Mouse (Mus musculus) MEL (cell line): ENCODE results near the gene Ibsp. TPM values are rescaled to one million over a fixed set of nuclear protein-coding genes. Genes with fewer than 3 reads are reported as not detected.

Experiments used
- DNase-seq: peaks from one replicate; pipeline ENCODE4 v3.0.0; 2011; ENCODE audit warnings: low read depth, low spot score
- H3K27ac ChIP-seq: 2 replicates; pipeline ENCODE4 v1.5.1; 2012; ENCODE audit warnings: low read depth, mild to moderate bottlenecking, control low read depth, low read length, moderate library complexity; ENCODE audit not compliant: control insufficient read depth
- H3K27me3 ChIP-seq, 2 experiments: fragments of 150-350 bp in 1 of 2; sonication (generic) in 1 of 2; 2 replicates each; pipeline ENCODE4 v1.6.1; 2012; ENCODE audit warnings: low read length in 2 of 2, mild to moderate bottlenecking in 2 of 2, improper control_type of control experiment in 1 of 2, moderate library complexity in 1 of 2; ENCODE audit not compliant: insufficient read depth in 2 of 2, control insufficient read depth in 1 of 2
- H3K36me3 ChIP-seq, 2 experiments: 2 replicates each; pipeline ENCODE4 v1.6.1; 2012 to 2014; ENCODE audit warnings: low read length in 2 of 2, improper control_type of control experiment in 1 of 2, inconsistent platforms in 1 of 2, mild to moderate bottlenecking in 1 of 2; ENCODE audit not compliant: insufficient read depth in 2 of 2, control insufficient read depth in 1 of 2
- H3K4me1 ChIP-seq, 2 experiments: fragments of 150-350 bp in 1 of 2; sonication (generic) in 1 of 2; 2 replicates each; pipeline ENCODE4 v1.6.1; 2012; ENCODE audit warnings: low read length in 2 of 2, improper control_type of control experiment in 1 of 2, mild to moderate bottlenecking in 1 of 2; ENCODE audit not compliant: insufficient read depth in 2 of 2, control insufficient read depth in 1 of 2
- H3K4me3 ChIP-seq, 2 experiments: fragments of 150-350 bp in 1 of 2; sonication (generic) in 1 of 2; 2 replicates each; pipeline ENCODE4 v1.5.1; 2012; ENCODE audit warnings: low read depth in 2 of 2, low read length in 2 of 2, mild to moderate bottlenecking in 2 of 2, moderate library complexity in 2 of 2, control low read depth in 1 of 2, improper control_type of control experiment in 1 of 2; ENCODE audit not compliant: control insufficient read depth in 1 of 2, insufficient read depth in 1 of 2
- H3K79me2 ChIP-seq: 2 replicates; pipeline ENCODE4 v1.6.1; 2012; ENCODE audit warnings: mild to moderate bottlenecking, low read length, moderate library complexity; ENCODE audit not compliant: control insufficient read depth, poor library complexity, insufficient read depth
- H3K9ac ChIP-seq: 2 replicates; pipeline ENCODE4 v1.6.1; 2012; ENCODE audit warnings: low read depth, mild to moderate bottlenecking, control low read depth, low read length, moderate library complexity; ENCODE audit not compliant: control insufficient read depth, poor library complexity, severe bottlenecking
- H3K9me3 ChIP-seq: fragments of 150-350 bp; sonication (generic); replicated peaks from 2 replicates; pipeline ENCODE4 v1.6.1; 2012; ENCODE audit warnings: mild to moderate bottlenecking, low read length, improper control_type of control experiment, moderate library complexity; ENCODE audit not compliant: insufficient read depth
- CTCF ChIP-seq, 3 experiments: IDR thresholded peaks in 2 of 3; conservative IDR thresholded peaks in 1 of 3; 2 replicates each; pipeline ENCODE4 v1.5.1; 2011 to 2012; ENCODE audit warnings: low read length in 3 of 3, low read depth in 2 of 3, mild to moderate bottlenecking in 2 of 3, improper control_type of control experiment in 1 of 3, inconsistent platforms in 1 of 3, mixed read lengths in 1 of 3, moderate library complexity in 1 of 3; ENCODE audit not compliant: control insufficient read depth in 1 of 3, insufficient read depth in 1 of 3, poor library complexity in 1 of 3, severe bottlenecking in 1 of 3
- GATA1 ChIP-seq: IDR thresholded peaks from 2 replicates; pipeline ENCODE4 v1.6.1; 2011; ENCODE audit warnings: low read depth, low read length, improper control_type of control experiment
- HCFC1 ChIP-seq: IDR thresholded peaks from 2 replicates; pipeline ENCODE4 v1.6.1; 2012; ENCODE audit warnings: low read depth, mild to moderate bottlenecking, inconsistent platforms, low read length, improper control_type of control experiment, moderate library complexity
- KAT2A ChIP-seq: conservative IDR thresholded peaks from 2 replicates; pipeline ENCODE4 v1.6.1; 2012; ENCODE audit warnings: low read depth, low read length, improper control_type of control experiment, inconsistent platforms
- MEF2A ChIP-seq: IDR thresholded peaks from 2 replicates; pipeline ENCODE4 v1.6.1; 2014; ENCODE audit warnings: low read depth, mild to moderate bottlenecking, inconsistent platforms, low read length, improper control_type of control experiment; ENCODE audit not compliant: poor library complexity, insufficient replicate concordance, severe bottlenecking; ENCODE audit errors: extremely low read depth
- MYB ChIP-seq: IDR thresholded peaks from 2 replicates; pipeline ENCODE4 v1.6.1; 2011; ENCODE audit warnings: mild to moderate bottlenecking, low read depth, low read length, improper control_type of control experiment
- MYC ChIP-seq: IDR thresholded peaks from 2 replicates; pipeline ENCODE4 v1.6.1; 2011; ENCODE audit warnings: low read depth, mild to moderate bottlenecking, low read length, improper control_type of control experiment, moderate library complexity
- NRF1 ChIP-seq: IDR thresholded peaks from 2 replicates; pipeline ENCODE4 v1.6.1; 2014; ENCODE audit warnings: low read depth, mild to moderate bottlenecking, inconsistent platforms, low read length, improper control_type of control experiment, moderate library complexity; ENCODE audit not compliant: poor library complexity, insufficient read depth, severe bottlenecking
- POLR2AphosphoS2 ChIP-seq: IDR thresholded peaks from 2 replicates; pipeline ENCODE4 v1.6.1; 2011; ENCODE audit warnings: low read length, improper control_type of control experiment
- POLR2AphosphoS5 ChIP-seq: IDR thresholded peaks from 2 replicates; pipeline ENCODE4 v1.6.1; 2012; ENCODE audit warnings: low read depth, borderline replicate concordance, mild to moderate bottlenecking, inconsistent platforms, low read length, moderate library complexity, mixed read lengths
- RAD21 ChIP-seq: IDR thresholded peaks from 2 replicates; pipeline ENCODE4 v1.6.1; 2011; ENCODE audit warnings: mild to moderate bottlenecking, low read depth, low read length, improper control_type of control experiment
- SIN3A ChIP-seq: IDR thresholded peaks from 2 replicates; pipeline ENCODE4 v1.6.1; 2012; ENCODE audit warnings: low read length, improper control_type of control experiment, inconsistent platforms
- SMC3 ChIP-seq: IDR thresholded peaks from 2 replicates; pipeline ENCODE4 v1.6.1; 2011; ENCODE audit warnings: low read depth, low read length, improper control_type of control experiment
- TAL1 ChIP-seq: IDR thresholded peaks from 2 replicates; pipeline ENCODE4 v1.6.1; 2012; ENCODE audit warnings: mild to moderate bottlenecking, inconsistent platforms, low read length, moderate library complexity, mixed read lengths
- TBP ChIP-seq: IDR thresholded peaks from 2 replicates; pipeline ENCODE4 v1.8.0; 2011; ENCODE audit warnings: low read depth, low read length, improper control_type of control experiment
- TCF12 ChIP-seq: IDR thresholded peaks from 2 replicates; pipeline ENCODE4 v1.6.1; 2014; ENCODE audit warnings: low read depth, mild to moderate bottlenecking, inconsistent platforms, low read length, improper control_type of control experiment, moderate library complexity
- UBTF ChIP-seq: IDR thresholded peaks from 2 replicates; pipeline ENCODE4 v1.6.1; 2012; ENCODE audit warnings: low read depth, mild to moderate bottlenecking, inconsistent platforms, low read length, improper control_type of control experiment, moderate library complexity, borderline replicate concordance; ENCODE audit not compliant: insufficient read depth
- USF1 ChIP-seq: IDR thresholded peaks from 2 replicates; pipeline ENCODE4 v1.6.1; 2014; ENCODE audit warnings: low read depth, mild to moderate bottlenecking, inconsistent platforms, low read length, improper control_type of control experiment, moderate library complexity
- USF2 ChIP-seq, 2 experiments: IDR thresholded peaks; 2 replicates each; pipeline ENCODE4 v1.6.1; 2011 to 2012; ENCODE audit warnings: improper control_type of control experiment in 2 of 2, low read length in 2 of 2, borderline replicate concordance in 1 of 2, inconsistent platforms in 1 of 2, low read depth in 1 of 2, mild to moderate bottlenecking in 1 of 2; ENCODE audit not compliant: insufficient read depth in 1 of 2
- ZC3H11A ChIP-seq: IDR thresholded peaks from 2 replicates; pipeline ENCODE4 v1.6.1; 2012; ENCODE audit warnings: low read depth, mild to moderate bottlenecking, inconsistent platforms, low read length, improper control_type of control experiment
- ZNF384 ChIP-seq: IDR thresholded peaks from 2 replicates; pipeline ENCODE4 v1.6.1; 2012; ENCODE audit warnings: low read depth, mild to moderate bottlenecking, inconsistent platforms, low read length, improper control_type of control experiment
- polyA plus RNA-seq, 2 experiments: library from polyadenylated mRNA; stranded (reverse) in 1 of 2; unstranded in 1 of 2; fragments of >175 nt in 1 of 2; fragments of >200 nt in 1 of 2; gene quantifications; 2 replicates each; pipeline versions ENCODE4 v1.2.1 to v1.2.4; 2012; ENCODE audit warnings: low replicate concordance in 2 of 2, low read depth in 1 of 2; ENCODE audit not compliant: insufficient read length in 2 of 2, insufficient read depth in 1 of 2, missing spikeins in 1 of 2
- total RNA-seq: library from RNA; depleted of rRNA; stranded (reverse); fragments of 300-350 nt; gene quantifications from 2 replicates; pipeline ENCODE4 v1.2.3, GENCODE M21; 2012

Ibsp gene
- total and polyA plus RNA-seq, 3 experiments = not detected

- H3K79me2 ChIP-seq = no peaks in the 10 kb centered on the region
- H3K9me3 ChIP-seq = no peaks in the 10 kb centered on the region
- peak; percentile 70 for DNase-seq
These were observed 34.3 kb downstream of the Ibsp start for GRCm38 (mm10) chr5:104333231-104333640.

GRCm38 (mm10) chr5:104333643-104334042 is 34.7 kb downstream of the Ibsp start:
- Histone ChIP-seq H3K4me3 (no peak overlapping the region), H3K36me3 (no peaks in the 10 kb centered on the region), H3K27me3 (no peaks in the 10 kb centered on the region), H3K27ac (no peak overlapping the region), H3K79me2 (no peaks in the 10 kb centered on the region), H3K4me1 (no peaks in the 10 kb centered on the region), H3K9ac (no peak overlapping the region), H3K9me3 (no peaks in the 10 kb centered on the region)
- no peak for DNase-seq
- TF ChIP-seq POLR2AphosphoS5 (no peak), NRF1 (no peak), MEF2A (no peak), TBP (no peak), UBTF (no peak), ZNF384 (no peak), MYB (no peak), USF2 (IDR thresholded peaks at IDR 0.05; ENCODE audit: borderline replicate concordance in 1 of 2, insufficient read depth in 1 of 2, low read depth in 1 of 2, low read length in 2 of 2) (no peak)

More at GRCm38 (mm10) chr5:104333231-104333640, 34.3 kb downstream of the Ibsp start:
- no peak overlapping the region for H3K4me3 ChIP-seq
- H3K36me3 ChIP-seq = no peaks in the 10 kb centered on the region
- H3K27ac ChIP-seq = no peak overlapping the region
- TF ChIP-seq SIN3A = no peak
- no peak for TF ChIP-seq USF1
- no peak for TF ChIP-seq GATA1
- TF ChIP-seq HCFC1 = no peak
- peak; percentile 60 for TF ChIP-seq ZC3H11A
- TF ChIP-seq CTCF (IDR thresholded peaks at IDR 0.05 in 2 of 3, conservative IDR thresholded peaks at IDR 0.05 in 1 of 3; ENCODE audit: control insufficient read depth in 1 of 3, insufficient read depth in 1 of 3, low read depth in 2 of 3, low read length in 3 of 3, poor library complexity in 1 of 3, severe bottlenecking in 1 of 3) = peak; percentile 48 to 64 (median 61)
- TF ChIP-seq MYC = no peak
- no peak for TF ChIP-seq POLR2AphosphoS2
- no peak for TF ChIP-seq KAT2A
- no peak for TF ChIP-seq MYB
- TF ChIP-seq TCF12 = no peak
- TF ChIP-seq RAD21 = peak; percentile 64
- TF ChIP-seq SMC3 = peak; percentile 66
- no peak for TF ChIP-seq TAL1
- TF ChIP-seq, all 39 proteins: peak for 4
- no peaks in the 10 kb centered on the region for H3K27me3 ChIP-seq
- no peak overlapping the region for H3K9ac ChIP-seq
- no peaks in the 10 kb centered on the region for H3K4me1 ChIP-seq
